Mouse (Mus musculus): ENCODE data around the gene Khnyn. TPM values are rescaled to one million over a fixed set of nuclear protein-coding genes. Genes with fewer than 3 reads are reported as not detected.

The Khnyn gene
- polyA plus RNA-seq, 1 experiment from 2014 or later = 16.5 TPM

GRCm38 (mm10) chr14:55857588-55857987 lies 27.2 kb upstream of the Khnyn start:
- H3K4me3 ChIP-seq (replicated peaks) = 0 out of 2 replicates have a peak overlapping the region, but pooled peaks have one; percentile 4
- 42% methylated on average over 4 of the region's 4 CpGs for WGBS
- H3K36me3 ChIP-seq = no peaks in the 10 kb centered on the region
- H3K9ac ChIP-seq = no peak overlapping the region
- no peak for ATAC-seq (ENCODE audit: insufficient read depth, low FRiP score, low read depth)
- no peaks in the 10 kb centered on the region for H3K27me3 ChIP-seq (replicated peaks)
- H3K4me1 ChIP-seq = peaks cover 33% of the 10 kb centered on the region
- H3K4me2 ChIP-seq = peak overlapping the region; percentile 23
- H3K27ac ChIP-seq = no peak overlapping the region
- no peaks in the 10 kb centered on the region for H3K9me3 ChIP-seq

GRCm38 (mm10) chr14:55862186-55862585 lies 22.6 kb upstream of the Khnyn start:
- H3K4me3 ChIP-seq (replicated peaks) = no peak overlapping the region
- H3K9ac ChIP-seq = no peak overlapping the region
- H3K4me1 ChIP-seq = peaks cover 20% of the 10 kb centered on the region
- no peaks in the 10 kb centered on the region for H3K27me3 ChIP-seq (replicated peaks)
- H3K36me3 ChIP-seq = peaks cover 24% of the 10 kb centered on the region
- no peaks in the 10 kb centered on the region for H3K9me3 ChIP-seq
- peak overlapping the region; percentile 7; the same call in 1 of the 2 replicates for H3K27ac ChIP-seq
- no peak for ATAC-seq (ENCODE audit: insufficient read depth, low FRiP score, low read depth)
- no peak overlapping the region; the same call in 1 of the 2 replicates for H3K4me2 ChIP-seq
- WGBS = 48% methylated on average over 6 of the region's 6 CpGs

GRCm38 (mm10) chr14:55862970-55863369 lies 21.8 kb upstream of the Khnyn start:
- H3K9ac ChIP-seq = no peak overlapping the region
- no peaks in the 10 kb centered on the region for H3K9me3 ChIP-seq
- H3K4me1 ChIP-seq = peaks cover 15% of the 10 kb centered on the region
- H3K36me3 ChIP-seq = peaks cover 28% of the 10 kb centered on the region
- no peak overlapping the region for H3K4me3 ChIP-seq (replicated peaks)
- H3K27me3 ChIP-seq (replicated peaks) = no peaks in the 10 kb centered on the region
- no peak overlapping the region for H3K4me2 ChIP-seq
- ATAC-seq (ENCODE audit: insufficient read depth, low FRiP score, low read depth) = no peak
- no peak overlapping the region for H3K27ac ChIP-seq
- 88% methylated on average over 10 of the region's 10 CpGs for WGBS

GRCm38 (mm10) chr14:55863773-55864172 lies 21.0 kb upstream of the Khnyn start:
- Histone ChIP-seq H3K4me2 (no peak overlapping the region), H3K27ac (no peak overlapping the region), H3K9me3 (no peaks in the 10 kb centered on the region), H3K4me3 (replicated peaks) (no peak overlapping the region), H3K4me1 (peaks cover 15% of the 10 kb centered on the region), H3K36me3 (peaks cover 36% of the 10 kb centered on the region), H3K9ac (no peak overlapping the region), H3K27me3 (replicated peaks) (no peaks in the 10 kb centered on the region)
- WGBS = 23% methylated on average over 7 of the region's 7 CpGs
- peak; percentile 60 for ATAC-seq (ENCODE audit: insufficient read depth, low FRiP score, low read depth)

GRCm38 (mm10) chr14:55866962-55867361 lies 17.8 kb upstream of the Khnyn start:
- no peak overlapping the region for H3K9ac ChIP-seq
- H3K9me3 ChIP-seq = no peaks in the 10 kb centered on the region
- peaks cover 2% of the 10 kb centered on the region; the same call in 1 of the 2 replicates for H3K4me1 ChIP-seq
- H3K36me3 ChIP-seq = peaks cover 66% of the 10 kb centered on the region
- no peak for ATAC-seq (ENCODE audit: insufficient read depth, low FRiP score, low read depth)
- H3K4me2 ChIP-seq = no peak overlapping the region
- H3K4me3 ChIP-seq (replicated peaks) = no peak overlapping the region
- H3K27me3 ChIP-seq (replicated peaks) = no peaks in the 10 kb centered on the region
- H3K27ac ChIP-seq = no peak overlapping the region
- 35% methylated on average over 4 of the region's 4 CpGs for WGBS

- no peaks in the 10 kb centered on the region for H3K27me3 ChIP-seq (replicated peaks)
- H3K4me1 ChIP-seq = peaks cover 5% of the 10 kb centered on the region; the same call in 1 of the 2 replicates
- H3K9me3 ChIP-seq = no peaks in the 10 kb centered on the region
- ATAC-seq (ENCODE audit: insufficient read depth, low FRiP score, low read depth) = no peak
- no peak overlapping the region for H3K4me3 ChIP-seq (replicated peaks)
- WGBS = 84% methylated on average over 14 of the region's 14 CpGs
- no peak overlapping the region for H3K27ac ChIP-seq
- H3K36me3 ChIP-seq = peaks cover 71% of the 10 kb centered on the region
- no peak overlapping the region for H3K4me2 ChIP-seq
- H3K9ac ChIP-seq = no peak overlapping the region
These were observed 16.3 kb upstream of the Khnyn start for GRCm38 (mm10) chr14:55868230-55869026.

- H3K27ac ChIP-seq = no peak overlapping the region
- 95% methylated on average over 6 of the region's 6 CpGs for WGBS
- no peak overlapping the region for H3K4me3 ChIP-seq (replicated peaks)
- ATAC-seq (ENCODE audit: insufficient read depth, low FRiP score, low read depth) = no peak
- no peak overlapping the region for H3K9ac ChIP-seq
- H3K4me1 ChIP-seq = peaks cover 12% of the 10 kb centered on the region
- H3K27me3 ChIP-seq (replicated peaks) = no peaks in the 10 kb centered on the region
- no peaks in the 10 kb centered on the region for H3K9me3 ChIP-seq
- H3K36me3 ChIP-seq = peaks cover 65% of the 10 kb centered on the region
- no peak overlapping the region for H3K4me2 ChIP-seq
These were observed 15.2 kb upstream of the Khnyn start for GRCm38 (mm10) chr14:55869538-55869937.

- WGBS = 88% methylated on average over 12 of the region's 12 CpGs
- H3K4me2 ChIP-seq = no peak overlapping the region
- H3K9me3 ChIP-seq = no peaks in the 10 kb centered on the region
- H3K27me3 ChIP-seq (replicated peaks) = no peaks in the 10 kb centered on the region
- H3K4me3 ChIP-seq (replicated peaks) = no peak overlapping the region
- H3K4me1 ChIP-seq = peaks cover 12% of the 10 kb centered on the region
- H3K27ac ChIP-seq = no peak overlapping the region
- H3K36me3 ChIP-seq = peaks cover 47% of the 10 kb centered on the region
- no peak for ATAC-seq (ENCODE audit: insufficient read depth, low FRiP score, low read depth)
- no peak overlapping the region for H3K9ac ChIP-seq
These were observed 12.7 kb upstream of the Khnyn start for GRCm38 (mm10) chr14:55872039-55872438.

GRCm38 (mm10) chr14:55872551-55872950 lies 12.2 kb upstream of the Khnyn start:
- peaks cover 47% of the 10 kb centered on the region for H3K36me3 ChIP-seq
- no peak overlapping the region for H3K27ac ChIP-seq
- no peak; the same call in 1 of the 2 replicates for ATAC-seq (ENCODE audit: insufficient read depth, low FRiP score, low read depth)
- H3K9ac ChIP-seq = no peak overlapping the region
- H3K4me2 ChIP-seq = no peak overlapping the region
- H3K4me3 ChIP-seq (replicated peaks) = no peak overlapping the region
- H3K27me3 ChIP-seq (replicated peaks) = no peaks in the 10 kb centered on the region
- H3K9me3 ChIP-seq = no peaks in the 10 kb centered on the region
- peaks cover 12% of the 10 kb centered on the region for H3K4me1 ChIP-seq
- 87% methylated on average over 17 of the region's 17 CpGs for WGBS

- no peaks in the 10 kb centered on the region for H3K9me3 ChIP-seq
- no peaks in the 10 kb centered on the region for H3K27me3 ChIP-seq (replicated peaks)
- no peak overlapping the region for H3K27ac ChIP-seq
- H3K36me3 ChIP-seq = peaks cover 39% of the 10 kb centered on the region
- WGBS = 78% methylated on average over 8 of the region's 8 CpGs
- no peak for ATAC-seq (ENCODE audit: insufficient read depth, low FRiP score, low read depth)
- peaks cover 12% of the 10 kb centered on the region for H3K4me1 ChIP-seq
- no peak overlapping the region for H3K4me2 ChIP-seq
- H3K4me3 ChIP-seq (replicated peaks) = no peak overlapping the region
- H3K9ac ChIP-seq = no peak overlapping the region
These were observed 11.5 kb upstream of the Khnyn start for GRCm38 (mm10) chr14:55873242-55873713.

- peak overlapping the region; percentile 46 for H3K4me2 ChIP-seq
- WGBS = 11% methylated on average over 30 of the region's 30 CpGs
- H3K4me3 ChIP-seq (replicated peaks) = peak overlapping the region; percentile 23; the same call in 1 of the 2 replicates
- H3K27me3 ChIP-seq (replicated peaks) = no peaks in the 10 kb centered on the region
- ATAC-seq (ENCODE audit: insufficient read depth, low FRiP score, low read depth) = peak; percentile 8; the same call in 1 of the 2 replicates
- H3K9ac ChIP-seq = no peak overlapping the region; the same call in 1 of the 2 replicates
- no peak overlapping the region for H3K27ac ChIP-seq
- no peaks in the 10 kb centered on the region for H3K9me3 ChIP-seq
- peaks cover 12% of the 10 kb centered on the region for H3K4me1 ChIP-seq
- peaks cover 32% of the 10 kb centered on the region for H3K36me3 ChIP-seq
These were observed 10.7 kb upstream of the Khnyn start for GRCm38 (mm10) chr14:55873714-55874683.

Data from stomach, embryonic 15.5 days (tissue).